In genomic region chr11:87313533-87313932, GRCm38 (mm10) we compare ENCODE assay signal across 28 mouse cellular contexts. TPM values are rescaled to one million over a fixed set of nuclear protein-coding genes. Genes with fewer than 3 reads are reported as not detected.
DNase-seq lines count a peak whose midpoint lies in the region; ATAC-seq and TF ChIP-seq lines count a peak whose summit lies in the region.
"Had no signal": no experiment of that assay in that cellular context is flagged by ENCODE, and none has a peak within 500 bp of the region (broad histone marks: within the 10 kb centered on the region; RNA-seq: fewer than 3 reads in every experiment).

No protein-coding gene starts in this region.

- H3K27me3 ChIP-seq in forebrain, embryonic 15.5 days = no peaks in the 10 kb centered on the region
- H3K27me3 ChIP-seq in forebrain, embryonic 13.5 days = no peaks in the 10 kb centered on the region
- no peaks in the 10 kb centered on the region for H3K27me3 ChIP-seq in heart, embryonic 11.5 days (ENCODE audit: control insufficient read depth, insufficient read depth, low read length)
- H3K27me3 ChIP-seq in heart, embryonic 16.5 days (ENCODE audit: control insufficient read depth, insufficient read depth, low read length) = no peaks in the 10 kb centered on the region
- H3K27me3 ChIP-seq in limb, embryonic 10.5 days (ENCODE audit: low read depth, poor library complexity, severe bottlenecking) = no peaks in the 10 kb centered on the region
- H3K27me3 ChIP-seq: embryonic facial prominence, embryonic 13.5 days; intestine, embryonic 15.5 days; liver, embryonic 12.5 days; midbrain, embryonic 13.5 days had no signal

- DNase-seq in heart, postnatal 14 days = no peak
- DNase-seq in layer of hippocampus, adult 2 months (ENCODE audit: low spot score in 2 of 2) = no peak
- no peak for DNase-seq in layer of hippocampus, postnatal 25 days (ENCODE audit: extremely low spot score in 1 of 2, low spot score in 1 of 2)
- DNase-seq in limb, embryonic 10.5 days (ENCODE audit: low spot score) = no peak
- DNase-seq: adrenal gland, postnatal 10 days; cerebellum, adult 18-20 months; cerebellum, postnatal 10 days; gastrocnemius, postnatal 14 days; kidney, adult 9 months; kidney, postnatal 10 days; liver, postnatal 0 days; lung, postnatal 4 days; thymus, adult 2 months; thymus, postnatal 36 days had no signal

- no peak for TF ChIP-seq CTCF in layer of hippocampus, adult 2 months (conservative IDR thresholded peaks at IDR 0.05)

- H3K4me2 ChIP-seq in forebrain, embryonic 15.5 days (replicated peaks) = no peak overlapping the region
- H3K4me2 ChIP-seq in forebrain, embryonic 13.5 days = no peak overlapping the region
- H3K4me2 ChIP-seq in heart, embryonic 11.5 days = peak overlapping the region; percentile 11; the same call in 1 of the 2 replicates
- peak overlapping the region; percentile 14; the same call in 1 of the 2 replicates for H3K4me2 ChIP-seq in heart, embryonic 16.5 days (ENCODE audit: low read depth, low read length)
- H3K4me2 ChIP-seq: embryonic facial prominence, embryonic 13.5 days; intestine, embryonic 15.5 days; liver, embryonic 12.5 days; midbrain, embryonic 13.5 days had no signal

- no peaks in the 10 kb centered on the region for H3K36me3 ChIP-seq in forebrain, embryonic 15.5 days
- no peaks in the 10 kb centered on the region; the same call in 1 of the 2 replicates for H3K36me3 ChIP-seq in forebrain, embryonic 13.5 days (ENCODE audit: poor library complexity, severe bottlenecking)
- H3K36me3 ChIP-seq in heart, embryonic 11.5 days (ENCODE audit: control insufficient read depth, insufficient read depth, low read length) = no peaks in the 10 kb centered on the region
- H3K36me3 ChIP-seq in heart, embryonic 16.5 days (ENCODE audit: control insufficient read depth, insufficient read depth) = no peaks in the 10 kb centered on the region
- no peaks in the 10 kb centered on the region for H3K36me3 ChIP-seq in limb, embryonic 10.5 days
- H3K36me3 ChIP-seq: embryonic facial prominence, embryonic 13.5 days; G1E; hindbrain, embryonic 10.5 days; intestine, embryonic 15.5 days; liver, embryonic 12.5 days; midbrain, embryonic 13.5 days had no signal

- peak overlapping the region; percentile 41 for H3K27ac ChIP-seq in forebrain, embryonic 15.5 days (replicated peaks)
- H3K27ac ChIP-seq in forebrain, embryonic 13.5 days = no peak overlapping the region
- 0 out of 2 replicates have a peak overlapping the region, but pooled peaks have one; percentile 3 for H3K27ac ChIP-seq in heart, embryonic 11.5 days (ENCODE audit: low read depth, low read length)
- H3K27ac ChIP-seq in layer of hippocampus, adult 2 months = 0 out of 2 replicates have a peak overlapping the region, but pooled peaks have one; percentile 3
- H3K27ac ChIP-seq in heart, embryonic 16.5 days (ENCODE audit: low read length) = peak overlapping the region; percentile 89
- H3K27ac ChIP-seq in limb, embryonic 10.5 days = no peak overlapping the region
- H3K27ac ChIP-seq: embryonic facial prominence, embryonic 13.5 days; hindbrain, embryonic 10.5 days; intestine, embryonic 15.5 days; liver, embryonic 12.5 days; midbrain, embryonic 13.5 days had no signal

- intact Hi-C loops in heart, postnatal 14 days (cut with DNase I) = no loop called here

- no peak for ATAC-seq in forebrain, embryonic 15.5 days (replicated peaks)
- no peak for ATAC-seq in forebrain, embryonic 13.5 days
- ATAC-seq in heart, embryonic 11.5 days (replicated peaks; ENCODE audit: insufficient number of reproducible peaks, low FRiP score, low TSS enrichment) = no peak
- no peak for ATAC-seq in heart, embryonic 16.5 days (replicated peaks; ENCODE audit: extremely low read depth, insufficient read depth, low FRiP score)
- ATAC-seq: hindbrain, embryonic 16.5 days; intestine, embryonic 15.5 days; liver, embryonic 12.5 days; liver, postnatal 0 days; midbrain, embryonic 13.5 days; Patski had no signal

- H3K4me1 ChIP-seq in forebrain, embryonic 15.5 days = peaks cover 8% of the 10 kb centered on the region
- H3K4me1 ChIP-seq in forebrain, embryonic 13.5 days = no peaks in the 10 kb centered on the region
- H3K4me1 ChIP-seq in heart, embryonic 11.5 days (ENCODE audit: control insufficient read depth, insufficient read depth, low read length) = peaks cover 14% of the 10 kb centered on the region
- H3K4me1 ChIP-seq in heart, embryonic 16.5 days (ENCODE audit: control insufficient read depth, insufficient read depth, low read length) = peaks cover 12% of the 10 kb centered on the region
- H3K4me1 ChIP-seq in limb, embryonic 10.5 days = no peaks in the 10 kb centered on the region
- H3K4me1 ChIP-seq: embryonic facial prominence, embryonic 13.5 days; intestine, embryonic 15.5 days had no signal

- no peak overlapping the region for H3K9ac ChIP-seq in forebrain, embryonic 15.5 days (replicated peaks)
- no peak overlapping the region for H3K9ac ChIP-seq in forebrain, embryonic 13.5 days
- no peak overlapping the region for H3K9ac ChIP-seq in heart, embryonic 11.5 days (ENCODE audit: low read depth, low read length)
- H3K9ac ChIP-seq in heart, embryonic 16.5 days (ENCODE audit: low read length) = no peak overlapping the region
- H3K9ac ChIP-seq: embryonic facial prominence, embryonic 13.5 days; intestine, embryonic 15.5 days; liver, embryonic 12.5 days; liver, postnatal 0 days; midbrain, embryonic 13.5 days had no signal

- no peak overlapping the region for H3K4me3 ChIP-seq in forebrain, embryonic 15.5 days
- no peak overlapping the region for H3K4me3 ChIP-seq in forebrain, embryonic 13.5 days
- H3K4me3 ChIP-seq in heart, embryonic 11.5 days (ENCODE audit: low read depth, low read length) = no peak overlapping the region
- no peak overlapping the region for H3K4me3 ChIP-seq in layer of hippocampus, adult 2 months
- H3K4me3 ChIP-seq in heart, embryonic 16.5 days (ENCODE audit: low read length) = no peak overlapping the region
- H3K4me3 ChIP-seq in limb, embryonic 10.5 days = no peak overlapping the region
- H3K4me3 ChIP-seq: embryonic facial prominence, embryonic 13.5 days; hindbrain, embryonic 10.5 days; intestine, embryonic 15.5 days; left cerebral cortex, adult 2 months; liver, embryonic 12.5 days; megakaryocyte, embryonic 14.5 days; midbrain, embryonic 13.5 days had no signal

- no peaks in the 10 kb centered on the region for H3K9me3 ChIP-seq in forebrain, embryonic 15.5 days
- H3K9me3 ChIP-seq in forebrain, embryonic 13.5 days (replicated peaks) = no peaks in the 10 kb centered on the region
- no peaks in the 10 kb centered on the region for H3K9me3 ChIP-seq in heart, embryonic 11.5 days (replicated peaks; ENCODE audit: control insufficient read depth, low read length)
- H3K9me3 ChIP-seq in heart, embryonic 16.5 days (replicated peaks; ENCODE audit: control insufficient read depth, low read length) = no peaks in the 10 kb centered on the region
- no peaks in the 10 kb centered on the region for H3K9me3 ChIP-seq in limb, embryonic 10.5 days (replicated peaks)
- H3K9me3 ChIP-seq: embryonic facial prominence, embryonic 13.5 days; G1E; hindbrain, embryonic 10.5 days; intestine, embryonic 15.5 days; liver, embryonic 12.5 days; megakaryocyte, embryonic 14.5 days; midbrain, embryonic 13.5 days had no signal

- 53% methylated on average over 3 of the region's 3 CpGs for WGBS in forebrain, embryonic 15.5 days
- WGBS in forebrain, embryonic 13.5 days = 65% methylated on average over 3 of the region's 3 CpGs
- WGBS in heart, embryonic 11.5 days (ENCODE audit: insufficient replicate concordance) = 32% methylated on average over 3 of the region's 3 CpGs
- WGBS in heart, embryonic 16.5 days = 24% methylated on average over 3 of the region's 3 CpGs
- WGBS in limb, embryonic 10.5 days = 71% methylated on average over 3 of the region's 3 CpGs

RNA-seq across cellular contexts. Expression of gene Ppm1e, which starts 45.3 kb away (rescaled TPM):
- polyA plus RNA-seq in forebrain, embryonic 15.5 days (2015; fragmentation: Nextera tagmentation; extraction: Ambion mirVana) = 26.3 and 26.4 TPM in 2 replicates
- polyA plus RNA-seq in forebrain, embryonic 13.5 days (2015; fragmentation: Nextera tagmentation; extraction: Ambion mirVana) = 16.8 and 17.4 TPM in 2 replicates
- 3.8 and 4.2 TPM in 2 replicates for polyA plus RNA-seq in heart, embryonic 11.5 days (2014; fragmentation: Nextera tagmentation; extraction: Ambion mirVana)
- total RNA-seq in heart, postnatal 14 days (2021) = 10 to 100 TPM; 12.0 to 14.7 TPM
- total RNA-seq in layer of hippocampus, adult 2 months (2021) = 100 to 1,000 TPM; 249 to 267 TPM
- 100 to 1,000 TPM; 265 to 273 TPM for total RNA-seq in layer of hippocampus, postnatal 25 days (2021)
- 4.9 and 5.4 TPM in 2 replicates for polyA plus RNA-seq in heart, embryonic 16.5 days (2015; fragmentation: Nextera tagmentation; extraction: Ambion mirVana)
- polyA plus RNA-seq in limb, embryonic 10.5 days (2016; fragmentation: Nextera tagmentation; extraction: Ambion mirVana) = 2.2 and 2.4 TPM in 2 replicates
- polyA plus RNA-seq: G1E had no signal

Comparison
In these comparisons a context has a peak if more than half of its experiments do, and no peak if none do; other contexts are left out.
1. H3K27ac ChIP-seq: peak in forebrain, embryonic 15.5 days (single experiment), heart, embryonic 11.5 days (single experiment), layer of hippocampus, adult 2 months (single experiment) and heart, embryonic 16.5 days (single experiment); none in forebrain, embryonic 13.5 days (single experiment) and limb, embryonic 10.5 days (single experiment).
2. H3K4me2 ChIP-seq: peak in heart, embryonic 11.5 days (single experiment) and heart, embryonic 16.5 days (single experiment); none in forebrain, embryonic 15.5 days (single experiment) and forebrain, embryonic 13.5 days (single experiment).